Mouse (Mus musculus): Measurements from ENCODE around the gene Asb18. TPM values are rescaled to one million over a fixed set of nuclear protein-coding genes. Genes with fewer than 3 reads are reported as not detected.

Gene Asb18
- polyA plus RNA-seq, 1 experiment from 2014 or later: not detected

DNA sequence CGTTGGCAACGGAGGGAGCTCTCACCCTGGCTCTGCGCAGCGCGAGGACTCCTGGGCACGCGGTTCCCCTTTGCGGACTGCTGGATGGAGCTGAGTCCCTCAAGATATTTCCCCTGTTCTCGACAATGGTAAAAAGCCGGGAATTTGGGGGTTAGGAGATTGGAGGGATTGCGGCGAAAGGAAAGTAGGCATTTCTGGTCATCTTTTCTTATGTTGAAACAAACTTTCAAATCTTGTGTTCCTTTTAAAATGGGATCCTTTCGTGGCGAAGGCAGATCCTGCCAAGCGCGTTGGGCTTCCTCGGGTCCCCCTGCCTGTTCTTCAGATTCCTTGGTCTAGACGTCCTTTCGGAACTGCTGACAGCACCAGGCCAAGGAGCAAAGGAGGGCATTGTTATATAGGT lies 82.4 kb downstream of the Asb18 start:
- H3K4me1 ChIP-seq (ENCODE audit: control insufficient read depth, insufficient read depth, low read length): peaks cover 23% of the 10 kb centered on the region; the same call in 1 of the 2 replicates
- no peak overlapping the region for H3K27ac ChIP-seq (ENCODE audit: low read depth, low read length)
- peaks cover 97% of the 10 kb centered on the region for H3K27me3 ChIP-seq (ENCODE audit: control insufficient read depth, insufficient read depth, low read length)
- 4% methylated on average over 19 of the region's 19 CpGs for WGBS
- H3K9me3 ChIP-seq (ENCODE audit: control insufficient read depth, low read length): no peaks in the 10 kb centered on the region
- H3K4me3 ChIP-seq (ENCODE audit: low read length): no peak overlapping the region
- H3K9ac ChIP-seq (ENCODE audit: low read depth, low read length): no peak overlapping the region
- H3K4me2 ChIP-seq (replicated peaks; ENCODE audit: low read depth, low read length): no peak overlapping the region
- no peak for ATAC-seq (ENCODE audit: low FRiP score, low TSS enrichment)
- H3K36me3 ChIP-seq (ENCODE audit: control insufficient read depth, insufficient read depth, low read length): no peaks in the 10 kb centered on the region

DNA sequence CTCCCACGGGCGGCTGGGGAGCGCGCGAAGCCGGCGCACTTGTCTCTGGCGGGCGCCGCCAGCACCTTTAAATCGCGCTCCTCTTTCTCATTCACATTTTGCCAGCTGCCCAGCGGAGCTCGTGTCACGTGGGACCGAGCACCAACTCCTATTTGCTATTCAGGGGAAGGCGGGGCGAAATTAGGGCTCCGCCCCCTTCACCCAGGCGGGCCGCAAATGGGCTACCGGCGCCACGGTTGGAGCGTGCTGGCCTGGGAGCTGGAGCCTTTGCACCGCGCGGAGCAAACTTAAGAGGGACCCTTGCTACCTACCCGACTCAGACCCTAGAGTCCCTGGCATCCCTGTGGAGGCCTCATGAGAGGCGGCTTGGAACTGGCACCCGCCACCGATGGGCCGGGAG lies 83.3 kb downstream of the Asb18 start, which contains the start of gene Gbx2:
Gbx2 (minus strand) TSS at position 60 of the 400 bp plus-strand sequence.
- Histone ChIP-seq H3K9me3 (ENCODE audit: control insufficient read depth, low read length) (no peaks in the 10 kb centered on the region), H3K4me2 (replicated peaks; ENCODE audit: low read depth, low read length) (peak within 1 kb of the TSS; percentile 84), H3K9ac (ENCODE audit: low read depth, low read length) (0 out of 2 replicates have a peak within 1 kb of the TSS, but pooled peaks have one; percentile 18), H3K4me1 (ENCODE audit: control insufficient read depth, insufficient read depth, low read length) (peaks cover 23% of the 10 kb centered on the region; the same call in 1 of the 2 replicates), H3K27me3 (ENCODE audit: control insufficient read depth, insufficient read depth, low read length) (peaks cover 97% of the 10 kb centered on the region), H3K36me3 (ENCODE audit: control insufficient read depth, insufficient read depth, low read length) (no peaks in the 10 kb centered on the region), H3K4me3 (ENCODE audit: low read length) (peak within 1 kb of the TSS; percentile 49), H3K27ac (ENCODE audit: low read depth, low read length) (no peak within 1 kb of the TSS)
- WGBS: under 1% methylated on average over 33 of the region's 33 CpGs
- peak; percentile 47; the same call in 1 of the 2 replicates for ATAC-seq (ENCODE audit: low FRiP score, low TSS enrichment)

GRCm38 (mm10) chr1:89930551-89930950 lies 83.9 kb downstream of the Asb18 start:
- Histone ChIP-seq H3K9ac (ENCODE audit: low read depth, low read length) (0 out of 2 replicates have a peak overlapping the region, but pooled peaks have one; percentile 18), H3K4me2 (replicated peaks; ENCODE audit: low read depth, low read length) (peak overlapping the region; percentile 84), H3K9me3 (ENCODE audit: control insufficient read depth, low read length) (no peaks in the 10 kb centered on the region), H3K27ac (ENCODE audit: low read depth, low read length) (no peak overlapping the region), H3K27me3 (ENCODE audit: control insufficient read depth, insufficient read depth, low read length) (peaks cover 97% of the 10 kb centered on the region), H3K4me1 (ENCODE audit: control insufficient read depth, insufficient read depth, low read length) (peaks cover 23% of the 10 kb centered on the region; the same call in 1 of the 2 replicates), H3K4me3 (ENCODE audit: low read length) (peak overlapping the region; percentile 49), H3K36me3 (ENCODE audit: control insufficient read depth, insufficient read depth, low read length) (no peaks in the 10 kb centered on the region)
- ATAC-seq (ENCODE audit: low FRiP score, low TSS enrichment): no peak
- WGBS: under 1% methylated on average over 45 of the region's 45 CpGs

DNA sequence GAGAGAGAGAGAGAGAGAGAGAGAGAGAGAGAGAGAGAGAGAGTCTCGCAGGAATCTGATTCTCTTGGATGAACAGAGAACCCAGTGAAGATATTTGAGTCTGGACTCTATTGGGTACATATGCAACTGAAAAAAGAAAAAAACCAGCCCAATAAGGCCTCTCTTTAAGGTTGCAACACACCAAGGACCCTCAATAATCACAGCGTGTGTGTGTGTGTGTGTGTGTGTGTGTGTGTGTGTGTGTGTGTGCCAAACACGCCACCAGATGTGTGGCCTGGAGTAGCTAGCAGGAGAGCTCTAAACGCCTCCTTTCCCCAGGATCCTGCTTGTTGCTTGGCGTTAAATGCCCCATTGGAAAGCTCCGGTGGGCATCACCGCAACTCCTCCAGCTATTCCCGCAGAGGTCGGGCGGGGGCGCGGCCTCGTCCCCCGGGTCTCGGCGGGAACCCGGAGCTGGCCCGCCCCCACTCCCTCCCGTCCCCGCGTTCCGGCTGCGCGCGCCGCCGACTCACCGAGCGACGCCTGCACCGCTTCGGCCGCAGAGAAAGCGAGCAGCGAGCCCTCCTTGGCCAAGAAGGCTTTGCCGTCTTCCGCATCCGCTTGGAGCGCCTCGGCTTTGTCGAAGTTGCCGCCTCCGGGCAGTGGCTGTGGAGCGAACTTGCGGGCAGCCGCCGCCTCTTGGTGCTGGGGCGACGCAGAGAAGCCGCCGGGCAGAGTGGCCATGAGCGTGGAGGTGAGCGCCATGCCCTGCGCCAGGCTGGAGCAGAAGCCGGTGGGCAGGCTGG lies 84.6 kb downstream of the Asb18 start:
- ATAC-seq (ENCODE audit: low FRiP score, low TSS enrichment): no peak

GRCm38 (mm10) chr1:89929181-89929580 lies 85.3 kb downstream of the Asb18 start:
- H3K9me3 ChIP-seq (ENCODE audit: control insufficient read depth, low read length): no peaks in the 10 kb centered on the region
- no peak overlapping the region; the same call in 1 of the 2 replicates for H3K4me2 ChIP-seq (replicated peaks; ENCODE audit: low read depth, low read length)
- ATAC-seq (ENCODE audit: low FRiP score, low TSS enrichment): no peak
- H3K4me1 ChIP-seq (ENCODE audit: control insufficient read depth, insufficient read depth, low read length): peaks cover 23% of the 10 kb centered on the region; the same call in 1 of the 2 replicates
- no peak overlapping the region for H3K27ac ChIP-seq (ENCODE audit: low read depth, low read length)
- no peak overlapping the region for H3K9ac ChIP-seq (ENCODE audit: low read depth, low read length)
- peaks cover 98% of the 10 kb centered on the region for H3K27me3 ChIP-seq (ENCODE audit: control insufficient read depth, insufficient read depth, low read length)
- H3K36me3 ChIP-seq (ENCODE audit: control insufficient read depth, insufficient read depth, low read length): no peaks in the 10 kb centered on the region
- 0 out of 2 replicates have a peak overlapping the region, but pooled peaks have one; percentile 12 for H3K4me3 ChIP-seq (ENCODE audit: low read length)
- 1% methylated on average over 6 of the region's 6 CpGs for WGBS

More for the DNA sequence above, 84.6 kb downstream of the Asb18 start:
- H3K27me3 ChIP-seq (ENCODE audit: control insufficient read depth, insufficient read depth, low read length): peaks cover 97% of the 10 kb centered on the region
- no peak overlapping the region for H3K27ac ChIP-seq (ENCODE audit: low read depth, low read length)
- H3K4me2 ChIP-seq (replicated peaks; ENCODE audit: low read depth, low read length): peak overlapping the region; percentile 84
- WGBS: under 1% methylated on average over 51 of the region's 55 CpGs
- no peaks in the 10 kb centered on the region for H3K9me3 ChIP-seq (ENCODE audit: control insufficient read depth, low read length)
- peaks cover 23% of the 10 kb centered on the region; the same call in 1 of the 2 replicates for H3K4me1 ChIP-seq (ENCODE audit: control insufficient read depth, insufficient read depth, low read length)
- H3K36me3 ChIP-seq (ENCODE audit: control insufficient read depth, insufficient read depth, low read length): no peaks in the 10 kb centered on the region
- H3K4me3 ChIP-seq (ENCODE audit: low read length): peak overlapping the region; percentile 49
- 0 out of 2 replicates have a peak overlapping the region, but pooled peaks have one; percentile 18 for H3K9ac ChIP-seq (ENCODE audit: low read depth, low read length)

GRCm38 (mm10) chr1:89928676-89929075 lies 85.8 kb downstream of the Asb18 start:
- Histone ChIP-seq H3K36me3 (ENCODE audit: control insufficient read depth, insufficient read depth, low read length) (no peaks in the 10 kb centered on the region), H3K4me2 (replicated peaks; ENCODE audit: low read depth, low read length) (peak overlapping the region; percentile 15; the same call in 1 of the 2 replicates), H3K27me3 (ENCODE audit: control insufficient read depth, insufficient read depth, low read length) (peaks cover 98% of the 10 kb centered on the region), H3K27ac (ENCODE audit: low read depth, low read length) (no peak overlapping the region), H3K4me3 (ENCODE audit: low read length) (peak overlapping the region; percentile 12), H3K9ac (ENCODE audit: low read depth, low read length) (no peak overlapping the region), H3K9me3 (ENCODE audit: control insufficient read depth, low read length) (no peaks in the 10 kb centered on the region), H3K4me1 (ENCODE audit: control insufficient read depth, insufficient read depth, low read length) (peaks cover 23% of the 10 kb centered on the region; the same call in 1 of the 2 replicates)
- no peak for ATAC-seq (ENCODE audit: low FRiP score, low TSS enrichment)
- WGBS: 8% methylated on average over 25 of the region's 25 CpGs

DNA sequence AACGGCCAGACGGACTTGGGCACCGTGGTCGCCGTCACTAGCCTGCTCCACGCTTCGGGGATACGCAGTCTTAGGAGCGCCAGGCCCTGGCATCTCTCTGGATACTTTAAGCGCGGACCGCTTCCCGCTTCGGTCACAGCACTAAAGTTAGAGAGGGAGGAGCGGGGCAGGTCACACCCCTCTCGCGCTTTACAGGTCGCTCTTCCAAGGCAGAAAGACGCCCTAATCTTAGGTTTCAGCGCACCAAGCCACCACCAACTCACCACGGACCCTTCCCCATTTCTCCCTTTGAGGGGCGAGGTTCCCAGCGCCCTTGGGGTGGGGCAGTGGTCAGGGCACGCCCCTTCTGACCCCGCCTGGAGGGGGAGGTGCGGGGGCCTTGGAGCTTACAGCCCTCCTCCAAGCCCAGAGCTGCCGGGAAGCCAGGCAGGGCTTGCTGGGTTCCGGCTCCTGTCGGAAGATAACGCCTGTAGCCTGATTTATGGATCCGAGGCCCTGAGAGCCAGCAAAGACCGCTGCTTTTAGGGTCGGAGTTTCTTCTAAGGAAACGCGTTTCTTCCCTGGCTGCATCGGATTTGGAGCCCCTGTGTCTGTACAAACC lies 87.3 kb downstream of the Asb18 start:
- Histone ChIP-seq H3K4me1 (ENCODE audit: control insufficient read depth, insufficient read depth, low read length) (peaks cover 23% of the 10 kb centered on the region; the same call in 1 of the 2 replicates), H3K27ac (ENCODE audit: low read depth, low read length) (no peak overlapping the region), H3K36me3 (ENCODE audit: control insufficient read depth, insufficient read depth, low read length) (no peaks in the 10 kb centered on the region), H3K9me3 (ENCODE audit: control insufficient read depth, low read length) (no peaks in the 10 kb centered on the region), H3K27me3 (ENCODE audit: control insufficient read depth, insufficient read depth, low read length) (peaks cover 100% of the 10 kb centered on the region), H3K9ac (ENCODE audit: low read depth, low read length) (peak overlapping the region; percentile 28; the same call in 1 of the 2 replicates), H3K4me2 (replicated peaks; ENCODE audit: low read depth, low read length) (peak overlapping the region; percentile 74), H3K4me3 (ENCODE audit: low read length) (peak overlapping the region; percentile 41)
- no peak for ATAC-seq (ENCODE audit: low FRiP score, low TSS enrichment)
- 1% methylated on average over 36 of the region's 36 CpGs for WGBS

- H3K27ac ChIP-seq (ENCODE audit: low read depth, low read length): no peak overlapping the region
- H3K9ac ChIP-seq (ENCODE audit: low read depth, low read length): no peak overlapping the region
- ATAC-seq (ENCODE audit: low FRiP score, low TSS enrichment): no peak
- 10% methylated on average over 9 of the region's 9 CpGs for WGBS
- H3K9me3 ChIP-seq (ENCODE audit: control insufficient read depth, low read length): no peaks in the 10 kb centered on the region
- H3K27me3 ChIP-seq (ENCODE audit: control insufficient read depth, insufficient read depth, low read length): peaks cover 100% of the 10 kb centered on the region
- peaks cover 23% of the 10 kb centered on the region; the same call in 1 of the 2 replicates for H3K4me1 ChIP-seq (ENCODE audit: control insufficient read depth, insufficient read depth, low read length)
- peak overlapping the region; percentile 74 for H3K4me2 ChIP-seq (replicated peaks; ENCODE audit: low read depth, low read length)
- peak overlapping the region; percentile 41 for H3K4me3 ChIP-seq (ENCODE audit: low read length)
- H3K36me3 ChIP-seq (ENCODE audit: control insufficient read depth, insufficient read depth, low read length): no peaks in the 10 kb centered on the region
Measured at GRCm38 (mm10) chr1:89926583-89927060, 87.8 kb downstream of the Asb18 start.

All from kidney, embryonic 14.5 days (tissue).